Mouse (Mus musculus) frontal cortex, postnatal 10 days (tissue): ENCODE measurements around the gene Resp18.

ENCODE experiments used
- DNase-seq, 2 experiments: peaks; one replicate each; pipeline ENCODE4 v3.0.0; 2022; ENCODE audit warnings: low spot score in 2 of 2, mixed read lengths in 1 of 2

Gene Resp18

GRCm38 (mm10) chr1:75277195-75278188, 723 bp downstream of the Resp18 start:
- no peak for DNase-seq

GRCm38 (mm10) chr1:75264091-75264880, 13.9 kb downstream of the Resp18 start, which contains the start of gene Ptprn:
Gene Ptprn, minus strand, starts transcription at chr1:75264502.
- DNase-seq: peak; percentile 76

GRCm38 (mm10) chr1:75262969-75263951, 15.0 kb downstream of the Resp18 start:
- peak in 1 of 2 experiments; percentile 39 for DNase-seq

GRCm38 (mm10) chr1:75261278-75261677, 16.9 kb downstream of the Resp18 start:
- DNase-seq: no peak

- DNase-seq: no peak
These were observed 22.6 kb downstream of the Resp18 start for GRCm38 (mm10) chr1:75255516-75256046.

GRCm38 (mm10) chr1:75254625-75255013, 23.6 kb downstream of the Resp18 start:
- no peak for DNase-seq

GRCm38 (mm10) chr1:75253849-75254624, 24.2 kb downstream of the Resp18 start:
- peak in 1 of 2 experiments; percentile 74 for DNase-seq

- DNase-seq: no peak
These were observed 25.2 kb downstream of the Resp18 start for GRCm38 (mm10) chr1:75253029-75253428.

GRCm38 (mm10) chr1:75252308-75252707, 25.9 kb downstream of the Resp18 start:
- DNase-seq: no peak

GRCm38 (mm10) chr1:75251112-75251970, 26.9 kb downstream of the Resp18 start:
- DNase-seq: no peak

GRCm38 (mm10) chr1:75250498-75250897, 27.7 kb downstream of the Resp18 start:
- DNase-seq: no peak

- DNase-seq: no peak
These were observed 30.0 kb downstream of the Resp18 start for GRCm38 (mm10) chr1:75248041-75248772.

- no peak for DNase-seq
These were observed 30.9 kb downstream of the Resp18 start for GRCm38 (mm10) chr1:75247071-75247930.

GRCm38 (mm10) chr1:75244836-75245235, 33.4 kb downstream of the Resp18 start:
- no peak for DNase-seq

GRCm38 (mm10) chr1:75244175-75244826, 33.9 kb downstream of the Resp18 start:
- no peak for DNase-seq

- DNase-seq: no peak
These were observed 34.8 kb downstream of the Resp18 start for GRCm38 (mm10) chr1:75243411-75243810.

GRCm38 (mm10) chr1:75239591-75239990, 38.6 kb downstream of the Resp18 start:
- DNase-seq: no peak
